Mouse (Mus musculus) midbrain, embryonic 16.5 days (tissue): Measurements from ENCODE around the gene Tnfsfm13. TPM values are rescaled to one million over a fixed set of nuclear protein-coding genes. Genes with fewer than 3 reads are reported as not detected.

Experiments used
- ATAC-seq: fragments of 200-750 bp; cut with Nextera tagmentation; 2 replicates; pipeline ENCODE4 v1.8.0; 2017; ENCODE audit warnings: moderate TSS enrichment
- H3K27ac ChIP-seq: fragments of 300-500 bp; sonication (generic); 2 replicates; pipeline ENCODE4 v1.5.1; 2014; ENCODE audit warnings: mild to moderate bottlenecking, low read length, mixed read lengths
- H3K27me3 ChIP-seq: fragments of 300-500 bp; sonication (generic); 2 replicates; pipeline ENCODE4 v1.6.1; 2014; ENCODE audit warnings: low read depth, low read length, mixed read lengths; ENCODE audit not compliant: control insufficient read depth, insufficient read depth
- H3K36me3 ChIP-seq: fragments of 300-500 bp; sonication (generic); 2 replicates; pipeline ENCODE4 v1.6.1; 2014; ENCODE audit warnings: mild to moderate bottlenecking, low read length, moderate library complexity, mixed read lengths; ENCODE audit not compliant: control insufficient read depth, insufficient read depth
- H3K4me1 ChIP-seq: fragments of 300-500 bp; sonication (generic); 2 replicates; pipeline ENCODE4 v1.6.1; 2014; ENCODE audit warnings: mild to moderate bottlenecking, low read length, mixed read lengths; ENCODE audit not compliant: control insufficient read depth, insufficient read depth
- H3K4me2 ChIP-seq: fragments of 300-500 bp; sonication (generic); 2 replicates; pipeline ENCODE4 v1.6.1; 2014; ENCODE audit warnings: mild to moderate bottlenecking, low read length, mixed read lengths
- H3K4me3 ChIP-seq: fragments of 300-500 bp; sonication (generic); 2 replicates; pipeline ENCODE4 v1.5.1; 2014; ENCODE audit warnings: low read depth, mild to moderate bottlenecking, low read length, moderate library complexity, mixed read lengths
- H3K9ac ChIP-seq: fragments of 300-500 bp; sonication (generic); 2 replicates; pipeline ENCODE4 v1.6.1; 2014; ENCODE audit warnings: low read depth, low read length, mixed read lengths
- H3K9me3 ChIP-seq: fragments of 300-500 bp; sonication (generic); replicated peaks from 2 replicates; pipeline ENCODE4 v1.6.1; 2014; ENCODE audit warnings: mild to moderate bottlenecking, low read length, mixed read lengths; ENCODE audit not compliant: control insufficient read depth, poor library complexity, severe bottlenecking
- WGBS: fragments of 180-500 bp; shearing (Covaris S2); extraction: QIAGEN DNeasy Blood & Tissue Kit; methylation state at CpG from one replicate; pipeline ENCODE4 v1.1.7; 2014; 5-methylcytosine and 5-hydroxymethylcytosine counted together
- polyA plus RNA-seq: library from polyadenylated mRNA; unstranded; fragments of >200 nt; fragmentation: Nextera tagmentation; extraction: Ambion mirVana; gene quantifications from 2 replicates; pipeline ENCODE4 v1.2.1, GENCODE M21; 2015

Tnfsfm13 gene
- polyA plus RNA-seq, 1 experiment from 2014 or later: 0.87 TPM

- Histone ChIP-seq H3K36me3 (no peaks in the 10 kb centered on the region), H3K4me1 (peaks cover 22% of the 10 kb centered on the region), H3K27me3 (no peaks in the 10 kb centered on the region), H3K4me3 (no peak overlapping the region), H3K9ac (peak overlapping the region; percentile 14; the same call in 1 of the 2 replicates), H3K4me2 (no peak overlapping the region), H3K27ac (0 out of 2 replicates have a peak overlapping the region, but pooled peaks have one; percentile 2), H3K9me3 (no peaks in the 10 kb centered on the region)
- 77% methylated on average over 6 of the region's 6 CpGs for WGBS
- no peak for ATAC-seq
Observed at GRCm38 (mm10) chr11:69684936-69685335, 11.0 kb downstream of the Tnfsfm13 start.

GRCm38 (mm10) chr11:69684128-69684745 is 11.7 kb downstream of the Tnfsfm13 start:
- 78% methylated on average over 12 of the region's 12 CpGs for WGBS
- Histone ChIP-seq H3K4me3 (no peak overlapping the region), H3K9ac (no peak overlapping the region; the same call in 1 of the 2 replicates), H3K4me1 (peaks cover 27% of the 10 kb centered on the region), H3K4me2 (no peak overlapping the region), H3K27me3 (no peaks in the 10 kb centered on the region), H3K27ac (peak overlapping the region; percentile 89; the same call in 1 of the 2 replicates), H3K9me3 (no peaks in the 10 kb centered on the region), H3K36me3 (no peaks in the 10 kb centered on the region)
- ATAC-seq: no peak

GRCm38 (mm10) chr11:69683576-69683975 is 12.3 kb downstream of the Tnfsfm13 start:
- Histone ChIP-seq H3K9me3 (no peaks in the 10 kb centered on the region), H3K4me1 (peaks cover 30% of the 10 kb centered on the region), H3K4me2 (peak overlapping the region; percentile 93), H3K4me3 (peak overlapping the region; percentile 29), H3K36me3 (no peaks in the 10 kb centered on the region), H3K9ac (peak overlapping the region; percentile 70; the same call in 1 of the 2 replicates), H3K27me3 (no peaks in the 10 kb centered on the region), H3K27ac (peak overlapping the region; percentile 89)
- ATAC-seq: no peak
- WGBS: 83% methylated on average over 7 of the region's 7 CpGs

GRCm38 (mm10) chr11:69682840-69683533 is 12.9 kb downstream of the Tnfsfm13 start:
- peak overlapping the region; percentile 93 for H3K4me2 ChIP-seq

GRCm38 (mm10) chr11:69682209-69682839 is 13.6 kb downstream of the Tnfsfm13 start:
- H3K9ac ChIP-seq: peak overlapping the region; percentile 80
- peak overlapping the region; percentile 67 for H3K4me3 ChIP-seq
- peak overlapping the region; percentile 89 for H3K27ac ChIP-seq
- no peaks in the 10 kb centered on the region for H3K9me3 ChIP-seq
- H3K4me2 ChIP-seq: peak overlapping the region; percentile 93
- H3K36me3 ChIP-seq: no peaks in the 10 kb centered on the region
- 26% methylated on average over 24 of the region's 24 CpGs for WGBS
- peak; percentile 9; the same call in 1 of the 2 replicates for ATAC-seq
- no peaks in the 10 kb centered on the region for H3K27me3 ChIP-seq
- H3K4me1 ChIP-seq: peaks cover 30% of the 10 kb centered on the region

More at GRCm38 (mm10) chr11:69682840-69683533, 12.9 kb downstream of the Tnfsfm13 start:
- ATAC-seq: peak; percentile 47; the same call in 1 of the 2 replicates
- no peaks in the 10 kb centered on the region for H3K27me3 ChIP-seq
- WGBS: 16% methylated on average over 12 of the region's 12 CpGs
- peaks cover 30% of the 10 kb centered on the region for H3K4me1 ChIP-seq
- H3K27ac ChIP-seq: peak overlapping the region; percentile 89
- peak overlapping the region; percentile 29 for H3K4me3 ChIP-seq
- H3K9ac ChIP-seq: peak overlapping the region; percentile 70
- no peaks in the 10 kb centered on the region for H3K9me3 ChIP-seq
- no peaks in the 10 kb centered on the region for H3K36me3 ChIP-seq

GRCm38 (mm10) chr11:69681314-69682208 is 14.3 kb downstream of the Tnfsfm13 start, which contains the start of gene Senp3:
Gene Senp3 (minus strand): TSS chr11:69682084.
- H3K4me2 ChIP-seq: peak within 1 kb of the TSS; percentile 93
- H3K4me1 ChIP-seq: peaks cover 30% of the 10 kb centered on the region
- peak; percentile 97 for ATAC-seq
- H3K27ac ChIP-seq: peak within 1 kb of the TSS; percentile 89
- H3K36me3 ChIP-seq: peaks cover 2% of the 10 kb centered on the region
- H3K9ac ChIP-seq: peak within 1 kb of the TSS; percentile 80
- H3K4me3 ChIP-seq: peak within 1 kb of the TSS; percentile 67
- no peaks in the 10 kb centered on the region for H3K9me3 ChIP-seq
- WGBS: under 1% methylated on average over 78 of the region's 80 CpGs
- H3K27me3 ChIP-seq: no peaks in the 10 kb centered on the region

- Histone ChIP-seq H3K27ac (no peak overlapping the region), H3K9ac (no peak overlapping the region; the same call in 1 of the 2 replicates), H3K9me3 (no peaks in the 10 kb centered on the region), H3K4me2 (peak overlapping the region; percentile 93), H3K36me3 (peaks cover 15% of the 10 kb centered on the region), H3K4me3 (peak overlapping the region; percentile 67), H3K27me3 (no peaks in the 10 kb centered on the region), H3K4me1 (peaks cover 30% of the 10 kb centered on the region)
- no peak for ATAC-seq
- 88% methylated on average over 26 of the region's 30 CpGs for WGBS
Observed at GRCm38 (mm10) chr11:69680136-69680855, 15.6 kb downstream of the Tnfsfm13 start.

- no peak overlapping the region for H3K9ac ChIP-seq
- WGBS: 100% methylated on average over 2 of the region's 2 CpGs
Observed at GRCm38 (mm10) chr11:69679144-69679543, 16.8 kb downstream of the Tnfsfm13 start.

More at GRCm38 (mm10) chr11:69679144-69679543, 16.8 kb downstream of the Tnfsfm13 start:
- H3K4me3 ChIP-seq: no peak overlapping the region
- H3K4me1 ChIP-seq: peaks cover 30% of the 10 kb centered on the region
- H3K9me3 ChIP-seq: no peaks in the 10 kb centered on the region
- H3K36me3 ChIP-seq: peaks cover 21% of the 10 kb centered on the region
- H3K4me2 ChIP-seq: no peak overlapping the region
- no peak overlapping the region for H3K27ac ChIP-seq
- no peaks in the 10 kb centered on the region for H3K27me3 ChIP-seq
- no peak for ATAC-seq
